Mouse (Mus musculus): ENCODE measurements around the gene Aoc2.

DNA sequence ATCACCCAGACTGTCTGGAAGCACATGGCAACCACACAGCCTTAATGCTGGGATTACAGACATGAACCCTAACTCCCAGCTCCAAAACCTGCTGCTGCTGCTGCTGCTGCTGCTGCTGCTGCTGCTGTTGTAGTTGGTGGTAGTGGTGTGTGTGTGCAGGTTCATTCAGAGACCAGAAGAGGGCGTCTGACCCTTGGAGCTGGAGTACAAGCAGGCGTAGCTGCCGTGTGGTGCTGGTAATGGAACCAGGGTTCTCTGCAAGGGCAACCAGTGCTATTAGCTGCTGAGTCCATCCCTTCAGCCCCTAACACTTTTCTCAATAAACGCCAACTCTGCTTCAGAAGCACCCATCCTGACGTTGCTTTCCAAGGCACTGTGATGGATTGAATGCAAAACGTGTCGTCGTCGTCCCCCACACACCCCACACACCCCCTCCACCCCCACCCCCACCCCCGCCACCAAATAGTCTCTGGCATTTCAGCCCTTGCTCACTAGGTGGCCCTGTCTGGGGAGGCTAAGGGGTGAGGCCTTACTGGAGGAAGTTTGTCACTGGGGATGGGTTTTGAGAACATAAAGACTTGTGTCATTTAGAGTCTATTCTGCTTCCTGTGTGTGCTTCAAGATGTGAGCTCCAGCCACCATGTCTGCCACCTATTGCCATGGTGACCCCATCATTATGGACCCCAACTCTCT is 22.4 kb downstream of the Aoc2 start:
- no peak for TF ChIP-seq CTCF (IDR thresholded peaks at IDR 0.05; ENCODE audit: extremely low read depth, insufficient read depth, insufficient read length, insufficient replicate concordance)
- TF ChIP-seq POLR2A (IDR thresholded peaks at IDR 0.05; ENCODE audit: low read depth, low read length): no peak

All from spleen, adult 2 months (tissue).